Mouse (Mus musculus) embryo, embryonic 9.5 days (tissue): ENCODE measurements around the gene Cdca5.

ENCODE experiments used
- DNase-seq: peaks from one replicate; pipeline ENCODE4 v3.0.0-alpha.2; 2017; ENCODE audit errors: extremely low spot score

The Cdca5 gene

DNA sequence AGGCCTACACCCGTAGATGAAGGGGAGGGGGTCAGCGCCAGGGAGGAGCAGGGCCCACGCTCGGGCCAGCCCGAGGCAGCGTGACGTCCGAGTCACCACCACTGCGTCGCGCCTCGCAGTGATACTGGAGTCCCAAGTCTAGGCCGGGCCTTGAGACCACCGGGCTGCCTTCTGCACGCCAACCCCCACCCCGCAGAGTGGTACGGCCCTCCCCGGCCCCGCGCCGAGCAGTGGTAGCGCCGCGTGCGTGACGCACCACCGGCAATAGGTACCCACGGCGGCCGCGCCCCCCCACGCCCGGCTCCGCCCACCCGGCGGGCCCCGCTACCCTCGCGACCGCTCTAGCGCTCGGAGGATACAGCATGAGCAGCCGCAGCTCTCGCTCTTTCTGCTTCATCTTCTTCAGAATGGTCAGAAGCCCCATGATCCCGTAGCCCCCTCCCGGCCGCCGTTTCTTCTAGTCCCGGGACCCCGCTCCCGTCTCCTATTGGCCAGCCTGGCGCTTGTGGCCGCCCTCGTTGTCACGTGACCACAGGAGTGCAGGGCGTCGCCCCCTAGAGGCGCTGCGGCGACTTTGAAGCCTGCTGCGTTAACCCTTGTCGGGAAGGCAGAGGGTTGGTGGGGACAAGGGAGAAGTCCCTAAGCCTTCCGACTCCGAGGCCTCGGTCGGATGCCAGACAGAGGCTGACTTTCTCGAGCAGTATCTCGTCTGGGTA, 56.1 kb downstream of the Cdca5 start, which contains the start of gene Batf2:
Batf2 (plus strand) TSS at position 306 of the 716 bp plus-strand sequence.
- DNase-seq = peak; percentile 95

DNA sequence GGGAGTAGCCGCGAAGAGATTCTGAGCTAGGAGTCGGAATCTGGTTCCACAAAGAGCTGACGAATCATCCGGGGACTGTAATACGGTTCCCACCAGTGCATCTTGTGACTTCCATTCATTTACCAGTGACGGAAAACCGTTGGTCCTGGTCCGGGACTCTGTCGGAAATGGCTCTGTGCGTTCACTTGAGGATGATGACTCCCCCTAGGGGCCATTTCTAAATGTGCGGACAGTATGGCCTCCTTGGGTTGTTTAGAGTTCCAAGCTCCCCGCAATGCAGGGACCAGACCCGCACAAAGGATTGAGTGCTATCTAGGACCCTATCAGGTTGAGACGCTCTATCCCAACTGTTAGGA, 56.6 kb downstream of the Cdca5 start, which contains the start of gene Arl2:
Arl2 (minus strand) TSS at position 155 of the 356 bp plus-strand sequence.
- DNase-seq = peak; percentile 92
